In genomic region chr15:94249766-94250165, GRCm38 (mm10) we compare ENCODE assay signal across 16 mouse cellular contexts.
DNase-seq lines count a peak whose midpoint lies in the region; ATAC-seq and TF ChIP-seq lines count a peak whose summit lies in the region.
"Had no signal": no experiment of that assay in that cellular context is flagged by ENCODE, and none has a peak within 500 bp of the region (broad histone marks: within the 10 kb centered on the region; RNA-seq: fewer than 3 reads in every experiment).

No protein-coding gene starts in this region.

- 35% methylated on average over 8 of the region's 8 CpGs for WGBS in midbrain, postnatal 0 days
- WGBS in midbrain, embryonic 11.5 days = 82% methylated on average over 8 of the region's 8 CpGs
- 15% methylated on average over 8 of the region's 8 CpGs for WGBS in heart, embryonic 15.5 days
- 29% methylated on average over 8 of the region's 8 CpGs for WGBS in stomach, embryonic 16.5 days

- no peaks in the 10 kb centered on the region for H3K4me1 ChIP-seq in midbrain, postnatal 0 days (ENCODE audit: insufficient read depth, low read length)
- no peaks in the 10 kb centered on the region for H3K4me1 ChIP-seq in midbrain, embryonic 11.5 days (ENCODE audit: control insufficient read depth, insufficient read depth, low read length)
- H3K4me1 ChIP-seq in heart, embryonic 15.5 days (replicated peaks) = peaks cover 26% of the 10 kb centered on the region
- H3K4me1 ChIP-seq in stomach, embryonic 16.5 days (ENCODE audit: control insufficient read depth, insufficient read depth, low read length) = peaks cover 11% of the 10 kb centered on the region

- H3K9ac ChIP-seq in midbrain, postnatal 0 days (replicated peaks; ENCODE audit: low read length, poor library complexity, severe bottlenecking) = no peak overlapping the region
- no peak overlapping the region for H3K9ac ChIP-seq in midbrain, embryonic 11.5 days (ENCODE audit: low read length)
- no peak overlapping the region for H3K9ac ChIP-seq in heart, embryonic 15.5 days
- no peak overlapping the region for H3K9ac ChIP-seq in stomach, embryonic 16.5 days (ENCODE audit: low read length)
- H3K9ac ChIP-seq: embryonic facial prominence, embryonic 12.5 days; neural tube, embryonic 15.5 days had no signal

- H3K27ac ChIP-seq in midbrain, postnatal 0 days (ENCODE audit: low read depth, low read length) = no peak overlapping the region
- H3K27ac ChIP-seq in midbrain, embryonic 11.5 days (ENCODE audit: low read depth, low read length) = no peak overlapping the region
- H3K27ac ChIP-seq in heart, embryonic 15.5 days = peak overlapping the region; percentile 52
- H3K27ac ChIP-seq in stomach, embryonic 16.5 days (ENCODE audit: low read length) = peak overlapping the region; percentile 60
- H3K27ac ChIP-seq: embryonic facial prominence, embryonic 12.5 days; forebrain, embryonic 10.5 days; neural tube, embryonic 15.5 days had no signal

- no peaks in the 10 kb centered on the region for H3K9me3 ChIP-seq in midbrain, postnatal 0 days (ENCODE audit: low read length)
- H3K9me3 ChIP-seq in midbrain, embryonic 11.5 days (ENCODE audit: control insufficient read depth, low read length) = no peaks in the 10 kb centered on the region
- H3K9me3 ChIP-seq in heart, embryonic 15.5 days (replicated peaks) = no peaks in the 10 kb centered on the region
- H3K9me3 ChIP-seq in stomach, embryonic 16.5 days (replicated peaks; ENCODE audit: control insufficient read depth, low read length) = no peaks in the 10 kb centered on the region
- H3K9me3 ChIP-seq: embryonic facial prominence, embryonic 12.5 days; forebrain, embryonic 10.5 days; neural tube, embryonic 15.5 days had no signal

- TF ChIP-seq CTCF in midbrain, postnatal 0 days (IDR thresholded peaks at IDR 0.05) = no peak

- no peaks in the 10 kb centered on the region for H3K27me3 ChIP-seq in midbrain, postnatal 0 days (ENCODE audit: insufficient read depth, low read length)
- no peaks in the 10 kb centered on the region for H3K27me3 ChIP-seq in midbrain, embryonic 11.5 days (ENCODE audit: control insufficient read depth, insufficient read depth, low read length)
- H3K27me3 ChIP-seq in heart, embryonic 15.5 days = no peaks in the 10 kb centered on the region
- no peaks in the 10 kb centered on the region for H3K27me3 ChIP-seq in stomach, embryonic 16.5 days (ENCODE audit: control insufficient read depth, insufficient read depth, low read length)
- H3K27me3 ChIP-seq: embryonic facial prominence, embryonic 12.5 days; neural tube, embryonic 15.5 days had no signal

- H3K4me3 ChIP-seq in midbrain, postnatal 0 days (ENCODE audit: low read depth, low read length) = no peak overlapping the region
- H3K4me3 ChIP-seq in midbrain, embryonic 11.5 days (ENCODE audit: low read depth, low read length) = no peak overlapping the region
- H3K4me3 ChIP-seq in heart, embryonic 15.5 days = peak overlapping the region; percentile 4; the same call in 1 of the 2 replicates
- no peak overlapping the region for H3K4me3 ChIP-seq in stomach, embryonic 16.5 days (replicated peaks; ENCODE audit: low read length)
- H3K4me3 ChIP-seq: embryonic facial prominence, embryonic 12.5 days; forebrain, embryonic 10.5 days; neural tube, embryonic 15.5 days had no signal

- no peaks in the 10 kb centered on the region for H3K36me3 ChIP-seq in midbrain, postnatal 0 days (ENCODE audit: insufficient read depth, low read length)
- H3K36me3 ChIP-seq in midbrain, embryonic 11.5 days (ENCODE audit: control insufficient read depth, insufficient read depth, low read length) = no peaks in the 10 kb centered on the region
- H3K36me3 ChIP-seq in heart, embryonic 15.5 days = no peaks in the 10 kb centered on the region
- no peaks in the 10 kb centered on the region for H3K36me3 ChIP-seq in stomach, embryonic 16.5 days (ENCODE audit: control insufficient read depth, insufficient read depth, low read length)
- H3K36me3 ChIP-seq: embryonic facial prominence, embryonic 12.5 days; forebrain, embryonic 10.5 days; neural tube, embryonic 15.5 days had no signal

- peak; percentile 38 for DNase-seq in kidney, postnatal 10 days
- no peak for DNase-seq in kidney, postnatal 36 days
- DNase-seq in midbrain, postnatal 0 days (ENCODE audit: low spot score) = no peak
- DNase-seq in midbrain, embryonic 11.5 days (ENCODE audit: low spot score, missing footprints) = no peak
- DNase-seq in adrenal gland, adult (ENCODE audit: inconsistent age in 2 of 2, low spot score in 1 of 2) = no peak
- DNase-seq in thymus, postnatal 0 days (ENCODE audit: low spot score) = no peak
- DNase-seq: adrenal gland, postnatal 25 days; cerebellum, postnatal 25 days; right cerebral cortex, adult 18-20 months had no signal

- no peak for ATAC-seq in midbrain, postnatal 0 days (ENCODE audit: low FRiP score)
- no peak for ATAC-seq in midbrain, embryonic 11.5 days (ENCODE audit: low FRiP score)
- ATAC-seq in heart, embryonic 15.5 days (replicated peaks; ENCODE audit: insufficient number of reproducible peaks, insufficient read depth, low FRiP score, low read depth) = peak; percentile 63
- peak; percentile 72 for ATAC-seq in stomach, embryonic 16.5 days (ENCODE audit: insufficient read depth, low FRiP score)
- ATAC-seq: hindbrain, embryonic 16.5 days had no signal

- H3K4me2 ChIP-seq in midbrain, postnatal 0 days (ENCODE audit: low read depth, low read length, poor library complexity, severe bottlenecking) = 0 out of 2 replicates have a peak overlapping the region, but pooled peaks have one; percentile 12
- H3K4me2 ChIP-seq in midbrain, embryonic 11.5 days = no peak overlapping the region
- peak overlapping the region; percentile 46 for H3K4me2 ChIP-seq in heart, embryonic 15.5 days
- no peak overlapping the region for H3K4me2 ChIP-seq in stomach, embryonic 16.5 days (ENCODE audit: low read depth, low read length)
- H3K4me2 ChIP-seq: embryonic facial prominence, embryonic 12.5 days; liver, embryonic 11.5 days; neural tube, embryonic 15.5 days had no signal

Comparison
In these comparisons a context has a peak if more than half of its experiments do, and no peak if none do; other contexts are left out.
1. H3K4me2 ChIP-seq: peak in midbrain, postnatal 0 days (single experiment) and heart, embryonic 15.5 days (single experiment); none in midbrain, embryonic 11.5 days (single experiment) and stomach, embryonic 16.5 days (single experiment).
2. ATAC-seq: peak in heart, embryonic 15.5 days (single experiment) and stomach, embryonic 16.5 days (single experiment); none in midbrain, postnatal 0 days (single experiment) and midbrain, embryonic 11.5 days (single experiment).
3. H3K27ac ChIP-seq: peak in heart, embryonic 15.5 days (single experiment) and stomach, embryonic 16.5 days (single experiment); none in midbrain, postnatal 0 days (single experiment) and midbrain, embryonic 11.5 days (single experiment).